Mouse (Mus musculus): ENCODE results near the gene 1700029H14Rik.

The 1700029H14Rik gene

GRCm38 (mm10) chr8:13504894-13505674, 57.2 kb downstream of the 1700029H14Rik start:
- DNase-seq (ENCODE audit: low read depth, low spot score), result no peak

GRCm38 (mm10) chr8:13503936-13504606, 58.2 kb downstream of the 1700029H14Rik start:
- no peak for DNase-seq (ENCODE audit: low read depth, low spot score)

GRCm38 (mm10) chr8:13501221-13501620, 61.0 kb downstream of the 1700029H14Rik start:
- no peak for DNase-seq (ENCODE audit: low read depth, low spot score)
